Mouse (Mus musculus): ENCODE data around the gene Psmb1. TPM values are rescaled to one million over a fixed set of nuclear protein-coding genes. Genes with fewer than 3 reads are reported as not detected.
A peak's percentile ranks its signal among the peaks of the same experiment; 100 is the strongest.

The Psmb1 gene
- polyA plus RNA-seq, 1 experiment from 2014 or later = 288 TPM

- Histone ChIP-seq H3K4me1 (ENCODE audit: control insufficient read depth, insufficient read depth, low read length) (peaks cover 18% of the 10 kb centered on the region), H3K9ac (ENCODE audit: low read length) (peak overlapping the region; percentile 76), H3K4me3 (ENCODE audit: low read depth, low read length) (peak overlapping the region; percentile 71), H3K4me2 (ENCODE audit: low read depth) (peak overlapping the region; percentile 86), H3K36me3 (ENCODE audit: control insufficient read depth, insufficient read depth, low read length) (no peaks in the 10 kb centered on the region), H3K27me3 (ENCODE audit: control insufficient read depth, insufficient read depth, low read length) (no peaks in the 10 kb centered on the region), H3K27ac (ENCODE audit: low read depth, low read length) (peak overlapping the region; percentile 85), H3K9me3 (ENCODE audit: control insufficient read depth, low read length) (no peaks in the 10 kb centered on the region)
- DNase-seq (ENCODE audit: low spot score) (peak; percentile 92), ATAC-seq (ENCODE audit: insufficient read depth, low FRiP score, low TSS enrichment) (peak; percentile 91)
- WGBS = under 1% methylated on average over 49 of the region's 50 CpGs
Measured at GRCm38 (mm10) chr17:15497882-15498752, 1.4 kb downstream of the Psmb1 start.

GRCm38 (mm10) chr17:15490542-15490941 is 9.0 kb downstream of the Psmb1 start:
- ATAC-seq (ENCODE audit: insufficient read depth, low FRiP score, low TSS enrichment) (no peak), DNase-seq (ENCODE audit: low spot score) (no peak)
- no peak overlapping the region for H3K4me3 ChIP-seq (ENCODE audit: low read depth, low read length)
- H3K9me3 ChIP-seq (ENCODE audit: control insufficient read depth, low read length) = no peaks in the 10 kb centered on the region
- no peaks in the 10 kb centered on the region for H3K27me3 ChIP-seq (ENCODE audit: control insufficient read depth, insufficient read depth, low read length)
- no peak overlapping the region for H3K4me2 ChIP-seq (ENCODE audit: low read depth)
- no peak overlapping the region for H3K9ac ChIP-seq (ENCODE audit: low read length)
- H3K4me1 ChIP-seq (ENCODE audit: control insufficient read depth, insufficient read depth, low read length) = no peaks in the 10 kb centered on the region
- peaks cover 13% of the 10 kb centered on the region for H3K36me3 ChIP-seq (ENCODE audit: control insufficient read depth, insufficient read depth, low read length)
- WGBS = 97% methylated on average over 7 of the region's 7 CpGs
- H3K27ac ChIP-seq (ENCODE audit: low read depth, low read length) = no peak overlapping the region

DNA sequence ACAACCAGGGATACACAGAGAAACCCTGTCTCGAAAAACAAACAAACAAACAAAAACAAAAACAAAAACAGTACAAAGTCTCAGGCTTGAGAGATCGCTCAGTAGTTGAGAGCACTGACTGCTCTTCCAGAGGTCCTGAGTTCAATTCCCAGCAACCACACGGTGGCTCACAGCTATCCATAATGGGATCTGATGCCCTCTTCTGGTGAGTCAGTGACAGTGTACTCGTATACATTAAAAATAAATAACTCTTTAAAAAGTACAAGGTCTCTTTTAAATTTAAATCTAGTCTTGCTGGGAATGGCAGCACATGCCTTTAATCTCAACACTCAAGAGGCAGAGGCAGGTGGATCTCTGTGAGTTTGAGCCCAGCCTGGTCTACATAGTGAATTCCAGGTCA is 26.9 kb downstream of the Psmb1 start:
- H3K9me3 ChIP-seq (ENCODE audit: control insufficient read depth, low read length) = no peaks in the 10 kb centered on the region
- no peaks in the 10 kb centered on the region for H3K27me3 ChIP-seq (ENCODE audit: control insufficient read depth, insufficient read depth, low read length)
- no peak for ATAC-seq (ENCODE audit: insufficient read depth, low FRiP score, low TSS enrichment)
- no peak overlapping the region for H3K9ac ChIP-seq (ENCODE audit: low read length)
- no peak overlapping the region for H3K4me3 ChIP-seq (ENCODE audit: low read depth, low read length)
- DNase-seq (ENCODE audit: low spot score) = no peak
- H3K4me1 ChIP-seq (ENCODE audit: control insufficient read depth, insufficient read depth, low read length) = no peaks in the 10 kb centered on the region
- peaks cover 27% of the 10 kb centered on the region for H3K36me3 ChIP-seq (ENCODE audit: control insufficient read depth, insufficient read depth, low read length)
- no peak overlapping the region for H3K4me2 ChIP-seq (ENCODE audit: low read depth)
- 94% methylated on average over 4 of the region's 4 CpGs for WGBS
- H3K27ac ChIP-seq (ENCODE audit: low read depth, low read length) = no peak overlapping the region

- Histone ChIP-seq H3K4me3 (ENCODE audit: low read depth, low read length) (no peak overlapping the region), H3K36me3 (ENCODE audit: control insufficient read depth, insufficient read depth, low read length) (peaks cover 6% of the 10 kb centered on the region), H3K27me3 (ENCODE audit: control insufficient read depth, insufficient read depth, low read length) (no peaks in the 10 kb centered on the region), H3K27ac (ENCODE audit: low read depth, low read length) (no peak overlapping the region), H3K9ac (ENCODE audit: low read length) (no peak overlapping the region), H3K4me1 (ENCODE audit: control insufficient read depth, insufficient read depth, low read length) (no peaks in the 10 kb centered on the region), H3K9me3 (ENCODE audit: control insufficient read depth, low read length) (no peaks in the 10 kb centered on the region), H3K4me2 (ENCODE audit: low read depth) (no peak overlapping the region)
- WGBS = 29% methylated on average over 5 of the region's 5 CpGs
- peak; percentile 68; the same call in 1 of the 2 replicates for ATAC-seq (ENCODE audit: insufficient read depth, low FRiP score, low TSS enrichment)
- DNase-seq (ENCODE audit: low spot score) = peak; percentile 81
Measured at GRCm38 (mm10) chr17:15467669-15468068, 31.9 kb downstream of the Psmb1 start.

- WGBS = 95% methylated on average over 6 of the region's 6 CpGs
- Histone ChIP-seq H3K4me3 (ENCODE audit: low read depth, low read length) (no peak overlapping the region), H3K4me1 (ENCODE audit: control insufficient read depth, insufficient read depth, low read length) (no peaks in the 10 kb centered on the region), H3K9ac (ENCODE audit: low read length) (no peak overlapping the region), H3K27ac (ENCODE audit: low read depth, low read length) (no peak overlapping the region), H3K27me3 (ENCODE audit: control insufficient read depth, insufficient read depth, low read length) (no peaks in the 10 kb centered on the region), H3K4me2 (ENCODE audit: low read depth) (no peak overlapping the region), H3K9me3 (ENCODE audit: control insufficient read depth, low read length) (no peaks in the 10 kb centered on the region), H3K36me3 (ENCODE audit: control insufficient read depth, insufficient read depth, low read length) (no peaks in the 10 kb centered on the region)
- ATAC-seq (ENCODE audit: insufficient read depth, low FRiP score, low TSS enrichment) (no peak), DNase-seq (ENCODE audit: low spot score) (no peak)
Measured at GRCm38 (mm10) chr17:15461921-15462495, 37.5 kb downstream of the Psmb1 start.

DNA sequence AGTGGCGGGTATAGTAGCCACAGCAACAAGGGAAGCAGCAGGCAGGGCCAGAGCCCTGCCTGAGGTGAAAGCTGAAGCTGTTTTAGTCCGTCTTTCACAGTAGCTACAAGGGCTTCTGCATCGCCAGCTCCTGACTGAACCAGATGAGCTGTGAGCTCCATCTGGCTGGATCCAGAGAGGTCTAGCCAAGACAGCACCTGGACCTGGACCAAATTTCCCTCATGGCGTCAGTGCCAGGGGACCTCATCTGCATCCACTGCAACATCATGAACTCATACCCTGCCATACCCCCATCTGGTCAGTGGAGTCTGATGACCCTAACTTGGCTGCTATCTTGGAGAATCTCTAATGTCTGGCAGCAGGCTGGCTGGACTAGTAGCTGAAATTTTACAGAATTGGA is 39.8 kb downstream of the Psmb1 start:
- Histone ChIP-seq H3K4me3 (ENCODE audit: low read depth, low read length) (no peak overlapping the region), H3K27ac (ENCODE audit: low read depth, low read length) (no peak overlapping the region), H3K9me3 (ENCODE audit: control insufficient read depth, low read length) (no peaks in the 10 kb centered on the region), H3K4me1 (ENCODE audit: control insufficient read depth, insufficient read depth, low read length) (no peaks in the 10 kb centered on the region), H3K36me3 (ENCODE audit: control insufficient read depth, insufficient read depth, low read length) (no peaks in the 10 kb centered on the region), H3K27me3 (ENCODE audit: control insufficient read depth, insufficient read depth, low read length) (no peaks in the 10 kb centered on the region), H3K4me2 (ENCODE audit: low read depth) (no peak overlapping the region), H3K9ac (ENCODE audit: low read length) (no peak overlapping the region)
- DNase-seq (ENCODE audit: low spot score) = no peak
- ATAC-seq (ENCODE audit: insufficient read depth, low FRiP score, low TSS enrichment) = no peak
- 91% methylated on average over 4 of the region's 4 CpGs for WGBS

DNA sequence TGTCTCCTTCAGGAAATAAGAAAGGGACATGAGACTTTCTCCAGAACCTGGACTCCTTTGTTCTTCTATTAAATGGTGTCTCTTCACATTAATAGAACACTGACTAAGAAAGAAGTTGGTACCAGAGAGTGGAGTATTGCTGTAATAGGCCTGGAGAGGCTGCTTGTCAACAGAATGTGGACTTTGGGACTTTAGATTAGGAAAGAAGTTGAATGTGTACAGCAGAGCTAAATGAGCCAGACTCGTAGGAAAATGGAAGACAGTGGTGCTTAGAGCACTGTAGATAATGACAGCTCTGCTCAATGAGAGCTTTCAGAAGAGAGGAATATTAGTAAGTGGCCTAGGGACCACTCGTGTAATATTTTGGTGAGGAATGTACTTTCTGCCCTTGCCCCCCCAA is 43.0 kb downstream of the Psmb1 start:
- Histone ChIP-seq H3K27ac (ENCODE audit: low read depth, low read length) (no peak overlapping the region), H3K4me2 (ENCODE audit: low read depth) (no peak overlapping the region), H3K9me3 (ENCODE audit: control insufficient read depth, low read length) (no peaks in the 10 kb centered on the region), H3K36me3 (ENCODE audit: control insufficient read depth, insufficient read depth, low read length) (no peaks in the 10 kb centered on the region), H3K27me3 (ENCODE audit: control insufficient read depth, insufficient read depth, low read length) (no peaks in the 10 kb centered on the region), H3K4me3 (ENCODE audit: low read depth, low read length) (no peak overlapping the region), H3K4me1 (ENCODE audit: control insufficient read depth, insufficient read depth, low read length) (no peaks in the 10 kb centered on the region), H3K9ac (ENCODE audit: low read length) (no peak overlapping the region)
- WGBS = 84% methylated on average over 2 of the region's 2 CpGs
- no peak for ATAC-seq (ENCODE audit: insufficient read depth, low FRiP score, low TSS enrichment)
- no peak for DNase-seq (ENCODE audit: low spot score)

DNA sequence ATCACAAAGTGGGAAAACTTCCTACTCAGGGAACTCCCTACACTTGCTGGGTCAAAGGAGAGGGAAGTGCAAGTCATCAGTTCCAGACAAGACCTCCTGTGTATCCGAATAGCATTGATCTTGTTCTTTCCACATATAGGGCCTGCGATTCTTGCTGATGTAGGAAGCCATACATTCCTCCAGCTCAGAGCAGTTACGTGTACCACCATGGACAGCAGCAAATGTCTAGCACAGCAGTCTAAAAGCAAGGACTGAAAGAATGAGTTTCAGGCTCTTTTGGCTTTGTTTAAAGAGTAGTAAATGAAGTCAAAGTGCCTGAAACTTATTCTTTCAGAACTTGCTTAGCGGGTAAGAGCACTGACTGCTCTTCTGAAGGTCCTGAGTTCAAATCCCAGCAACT is 44.3 kb downstream of the Psmb1 start:
- DNase-seq (ENCODE audit: low spot score) (no peak), ATAC-seq (ENCODE audit: insufficient read depth, low FRiP score, low TSS enrichment) (no peak)
- H3K4me3 ChIP-seq (ENCODE audit: low read depth, low read length) = no peak overlapping the region
- H3K9me3 ChIP-seq (ENCODE audit: control insufficient read depth, low read length) = no peaks in the 10 kb centered on the region
- H3K4me1 ChIP-seq (ENCODE audit: control insufficient read depth, insufficient read depth, low read length) = no peaks in the 10 kb centered on the region
- no peaks in the 10 kb centered on the region for H3K36me3 ChIP-seq (ENCODE audit: control insufficient read depth, insufficient read depth, low read length)
- H3K27me3 ChIP-seq (ENCODE audit: control insufficient read depth, insufficient read depth, low read length) = no peaks in the 10 kb centered on the region
- H3K27ac ChIP-seq (ENCODE audit: low read depth, low read length) = no peak overlapping the region
- H3K9ac ChIP-seq (ENCODE audit: low read length) = no peak overlapping the region
- 82% methylated on average over 4 of the region's 4 CpGs for WGBS
- no peak overlapping the region for H3K4me2 ChIP-seq (ENCODE audit: low read depth)

GRCm38 (mm10) chr17:15449606-15450005 is 49.9 kb downstream of the Psmb1 start:
- H3K9me3 ChIP-seq (ENCODE audit: control insufficient read depth, low read length) = no peaks in the 10 kb centered on the region
- no peak overlapping the region for H3K4me2 ChIP-seq (ENCODE audit: low read depth)
- DNase-seq (ENCODE audit: low spot score) (no peak), ATAC-seq (ENCODE audit: insufficient read depth, low FRiP score, low TSS enrichment) (no peak)
- H3K27me3 ChIP-seq (ENCODE audit: control insufficient read depth, insufficient read depth, low read length) = no peaks in the 10 kb centered on the region
- no peaks in the 10 kb centered on the region for H3K4me1 ChIP-seq (ENCODE audit: control insufficient read depth, insufficient read depth, low read length)
- no peak overlapping the region for H3K4me3 ChIP-seq (ENCODE audit: low read depth, low read length)
- 89% methylated on average over 3 of the region's 3 CpGs for WGBS
- no peak overlapping the region for H3K27ac ChIP-seq (ENCODE audit: low read depth, low read length)
- no peaks in the 10 kb centered on the region for H3K36me3 ChIP-seq (ENCODE audit: control insufficient read depth, insufficient read depth, low read length)
- H3K9ac ChIP-seq (ENCODE audit: low read length) = no peak overlapping the region

All from neural tube, embryonic 11.5 days (tissue).